Mouse (Mus musculus): ENCODE results near the gene Akr1c20. TPM values are rescaled to one million over a fixed set of nuclear protein-coding genes. Genes with fewer than 3 reads are reported as not detected.

The Akr1c20 gene
- not detected in 2 replicates for polyA plus RNA-seq (2016; fragmentation: Nextera tagmentation; extraction: Ambion mirVana)

- Histone ChIP-seq H3K4me1 (no peaks in the 10 kb centered on the region), H3K27me3 (replicated peaks) (no peaks in the 10 kb centered on the region), H3K27ac (no peak within 1 kb of the TSS), H3K9me3 (replicated peaks) (no peaks in the 10 kb centered on the region), H3K9ac (no peak within 1 kb of the TSS), H3K36me3 (no peaks in the 10 kb centered on the region), H3K4me3 (no peak within 1 kb of the TSS), H3K4me2 (no peak within 1 kb of the TSS)
- 52% methylated on average over 2 of the region's 2 CpGs for WGBS (ENCODE audit: insufficient replicate concordance)
- no peak for ATAC-seq
Observed at GRCm38 (mm10) chr13:4523201-4523838, at the start of gene Akr1c20. Gene Akr1c20, minus strand, starts transcription at chr13:4523345.

GRCm38 (mm10) chr13:4565996-4566395 is 42.9 kb upstream of the Akr1c20 start:
- no peaks in the 10 kb centered on the region for H3K9me3 ChIP-seq (replicated peaks)
- H3K27me3 ChIP-seq (replicated peaks) = no peaks in the 10 kb centered on the region
- H3K4me1 ChIP-seq = no peaks in the 10 kb centered on the region
- WGBS (ENCODE audit: insufficient replicate concordance) = 69% methylated on average over 2 of the region's 2 CpGs
- H3K36me3 ChIP-seq = no peaks in the 10 kb centered on the region
- ATAC-seq = no peak
- H3K4me3 ChIP-seq = no peak overlapping the region
- no peak overlapping the region for H3K27ac ChIP-seq
- no peak overlapping the region for H3K4me2 ChIP-seq
- no peak overlapping the region for H3K9ac ChIP-seq

DNA sequence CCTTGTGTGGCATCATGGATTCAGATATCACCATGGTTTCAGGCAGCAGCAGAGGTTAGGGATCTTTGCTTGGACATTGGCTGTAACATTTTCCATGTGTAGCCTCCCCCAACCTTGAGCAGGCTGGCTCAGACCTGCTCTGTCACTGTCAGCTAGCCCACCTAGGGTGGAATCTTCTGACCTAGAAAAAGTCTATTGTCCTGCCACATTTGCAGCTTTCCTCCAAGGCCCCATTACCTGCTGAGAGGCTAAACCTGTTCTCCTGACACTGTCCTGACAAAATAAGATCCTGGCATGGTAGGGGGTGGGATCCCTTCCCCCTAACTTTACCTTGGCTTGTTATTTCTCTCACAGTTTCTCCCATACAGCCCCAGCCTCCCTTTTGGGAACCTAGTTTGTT is 37.4 kb upstream of the Akr1c20 start:
- Histone ChIP-seq H3K27me3 (replicated peaks) (no peaks in the 10 kb centered on the region), H3K4me3 (no peak overlapping the region), H3K9ac (no peak overlapping the region), H3K36me3 (no peaks in the 10 kb centered on the region), H3K27ac (no peak overlapping the region), H3K4me1 (no peaks in the 10 kb centered on the region), H3K4me2 (no peak overlapping the region), H3K9me3 (replicated peaks) (no peaks in the 10 kb centered on the region)
- ATAC-seq = no peak

- Histone ChIP-seq H3K4me3 (no peak overlapping the region), H3K27ac (no peak overlapping the region), H3K4me2 (no peak overlapping the region), H3K4me1 (no peaks in the 10 kb centered on the region), H3K9ac (no peak overlapping the region), H3K36me3 (no peaks in the 10 kb centered on the region), H3K27me3 (replicated peaks) (no peaks in the 10 kb centered on the region), H3K9me3 (replicated peaks) (no peaks in the 10 kb centered on the region)
- WGBS (ENCODE audit: insufficient replicate concordance) = 42% methylated on average over 1 of the region's 1 CpGs
- ATAC-seq = no peak
Observed at GRCm38 (mm10) chr13:4559143-4559542, 36.0 kb upstream of the Akr1c20 start.

DNA sequence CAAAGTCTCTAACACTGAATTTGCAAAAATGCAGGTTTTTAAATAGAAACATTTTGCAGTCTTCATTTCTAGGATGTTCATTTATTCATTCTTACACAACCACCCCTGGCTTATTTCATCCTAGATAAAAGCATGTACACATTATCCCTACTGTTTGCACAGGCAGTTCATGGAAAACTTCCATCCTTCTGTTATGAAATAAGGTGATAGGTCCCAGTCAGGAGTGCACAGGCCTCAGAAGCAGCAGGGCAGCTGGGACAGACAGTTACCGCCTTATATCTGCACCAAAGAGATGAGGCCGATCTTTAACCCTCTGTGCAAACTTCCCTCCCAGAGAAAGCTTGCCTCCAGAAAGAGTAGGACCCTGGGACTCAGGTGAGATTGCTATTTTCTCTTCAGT is 8.3 kb downstream of the Akr1c20 start:
- Histone ChIP-seq H3K36me3 (no peaks in the 10 kb centered on the region), H3K9ac (no peak overlapping the region), H3K4me3 (no peak overlapping the region), H3K27ac (no peak overlapping the region), H3K4me1 (no peaks in the 10 kb centered on the region), H3K27me3 (replicated peaks) (no peaks in the 10 kb centered on the region), H3K4me2 (no peak overlapping the region), H3K9me3 (replicated peaks) (no peaks in the 10 kb centered on the region)
- no peak for ATAC-seq
- 62% methylated on average over 2 of the region's 2 CpGs for WGBS (ENCODE audit: insufficient replicate concordance)

DNA sequence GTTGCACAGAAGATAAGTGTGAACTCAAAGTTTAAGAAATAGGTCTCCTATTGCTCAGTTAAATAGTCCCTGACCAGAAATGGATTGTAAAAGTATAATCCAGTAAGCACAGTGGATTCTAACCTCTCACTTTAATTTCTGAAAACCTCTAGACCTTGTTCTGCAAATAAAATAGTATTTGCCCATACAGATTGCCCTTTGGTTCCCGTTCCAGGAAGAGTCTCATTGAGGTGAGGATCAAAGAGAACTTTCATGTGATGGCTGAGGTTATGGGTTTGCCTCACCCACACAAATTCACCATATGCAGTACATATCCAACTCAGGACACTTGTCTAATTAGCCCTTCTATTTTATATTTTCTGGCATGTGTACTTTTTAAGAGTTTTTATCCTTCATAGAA is 55.2 kb downstream of the Akr1c20 start:
- no peaks in the 10 kb centered on the region for H3K9me3 ChIP-seq (replicated peaks)
- H3K4me3 ChIP-seq = no peak overlapping the region
- no peak overlapping the region for H3K27ac ChIP-seq
- ATAC-seq = no peak
- no peaks in the 10 kb centered on the region for H3K36me3 ChIP-seq
- 52% methylated on average over 1 of the region's 1 CpGs for WGBS (ENCODE audit: insufficient replicate concordance)
- no peak overlapping the region for H3K9ac ChIP-seq
- no peaks in the 10 kb centered on the region for H3K4me1 ChIP-seq
- no peak overlapping the region for H3K4me2 ChIP-seq
- no peaks in the 10 kb centered on the region for H3K27me3 ChIP-seq (replicated peaks)

DNA sequence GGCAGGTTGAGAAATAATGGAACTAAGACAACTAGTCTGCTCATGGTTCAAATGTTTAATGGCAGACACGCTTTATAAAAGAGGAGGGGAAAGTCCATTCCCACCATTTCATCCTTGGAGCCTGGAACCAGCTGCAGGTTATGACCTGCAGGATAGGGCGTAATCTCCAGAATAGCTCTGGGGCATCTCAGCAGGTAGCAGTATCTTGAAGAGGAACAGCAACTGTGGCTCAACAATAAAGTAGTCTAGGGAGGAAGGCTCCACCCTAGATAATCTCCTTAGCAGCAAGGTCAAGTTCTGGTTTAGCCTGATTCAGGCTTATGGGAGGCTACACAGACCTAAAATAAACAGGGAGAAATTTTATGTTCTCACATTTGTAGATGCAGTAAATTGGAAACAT is 57.5 kb downstream of the Akr1c20 start:
- no peaks in the 10 kb centered on the region for H3K27me3 ChIP-seq (replicated peaks)
- 61% methylated on average over 2 of the region's 2 CpGs for WGBS (ENCODE audit: insufficient replicate concordance)
- H3K4me1 ChIP-seq = no peaks in the 10 kb centered on the region
- no peak overlapping the region for H3K27ac ChIP-seq
- H3K4me2 ChIP-seq = no peak overlapping the region
- H3K36me3 ChIP-seq = no peaks in the 10 kb centered on the region
- no peak overlapping the region for H3K4me3 ChIP-seq
- H3K9ac ChIP-seq = no peak overlapping the region
- no peaks in the 10 kb centered on the region for H3K9me3 ChIP-seq (replicated peaks)
- ATAC-seq = no peak

Other genes with a start within 250 kb of the Akr1c20 start
- 12.2 and 13.2 TPM in 2 replicates for gene Akr1c12, start 243.9 kb downstream of the Akr1c20 start, polyA plus RNA-seq (2016; fragmentation: Nextera tagmentation; extraction: Ambion mirVana)
- gene Akr1c6, start 89.0 kb downstream of the Akr1c20 start, polyA plus RNA-seq (2016; fragmentation: Nextera tagmentation; extraction: Ambion mirVana) = 0.33 TPM in 1 of 2 replicates, not detected in the other
- not detected in 2 replicates for gene Akr1c21, start 50.7 kb upstream of the Akr1c20 start, polyA plus RNA-seq (2016; fragmentation: Nextera tagmentation; extraction: Ambion mirVana)
- 23.0 and 23.4 TPM in 2 replicates for gene Akr1e1, start 85.8 kb upstream of the Akr1c20 start, polyA plus RNA-seq (2016; fragmentation: Nextera tagmentation; extraction: Ambion mirVana)

Measured in liver, embryonic 12.5 days (tissue).